In genomic region chr6:28931234-28931633, GRCm38 (mm10) we compare ENCODE assay signal across 9 mouse cellular contexts.
DNase-seq lines count a peak whose midpoint lies in the region; ATAC-seq and TF ChIP-seq lines count a peak whose summit lies in the region.
"Had no signal": no experiment of that assay in that cellular context is flagged by ENCODE, and none has a peak within 500 bp of the region (broad histone marks: within the 10 kb centered on the region; RNA-seq: fewer than 3 reads in every experiment).

No protein-coding gene starts in this region.

- TF ChIP-seq CTCF in liver, postnatal 0 days (IDR thresholded peaks at IDR 0.05; ENCODE audit: low read depth), result no peak

- H3K9me3 ChIP-seq in liver, embryonic 11.5 days (ENCODE audit: control insufficient read depth, low read length), result no peaks in the 10 kb centered on the region
- no peaks in the 10 kb centered on the region for H3K9me3 ChIP-seq in liver, postnatal 0 days (ENCODE audit: low read length)
- no peaks in the 10 kb centered on the region for H3K9me3 ChIP-seq in hindbrain, embryonic 11.5 days (ENCODE audit: control insufficient read depth, low read length)
- H3K9me3 ChIP-seq in midbrain, embryonic 14.5 days (ENCODE audit: control insufficient read depth, low read length), result no peaks in the 10 kb centered on the region

- no peaks in the 10 kb centered on the region for H3K4me1 ChIP-seq in liver, embryonic 11.5 days (replicated peaks; ENCODE audit: control insufficient read depth, insufficient read depth, low read length)
- H3K4me1 ChIP-seq in liver, postnatal 0 days (ENCODE audit: insufficient read depth), result no peaks in the 10 kb centered on the region
- peaks cover 4% of the 10 kb centered on the region for H3K4me1 ChIP-seq in hindbrain, embryonic 11.5 days (replicated peaks; ENCODE audit: control insufficient read depth, insufficient read depth, low read length)
- peaks cover 16% of the 10 kb centered on the region for H3K4me1 ChIP-seq in midbrain, embryonic 14.5 days (ENCODE audit: control insufficient read depth, insufficient read depth, low read length)

- no peak for ATAC-seq in liver, embryonic 11.5 days (replicated peaks; ENCODE audit: low FRiP score)
- no peak for ATAC-seq in liver, postnatal 0 days
- peak; percentile 52 for ATAC-seq in hindbrain, embryonic 11.5 days (ENCODE audit: low FRiP score)
- ATAC-seq in midbrain, embryonic 14.5 days (ENCODE audit: low FRiP score, low TSS enrichment), result peak; percentile 48; the same call in 1 of the 2 replicates

- H3K9ac ChIP-seq in liver, embryonic 11.5 days (ENCODE audit: low read depth, low read length), result no peak overlapping the region
- no peak overlapping the region for H3K9ac ChIP-seq in liver, postnatal 0 days (replicated peaks)
- H3K9ac ChIP-seq in hindbrain, embryonic 11.5 days (ENCODE audit: low read depth, low read length), result no peak overlapping the region
- H3K9ac ChIP-seq in midbrain, embryonic 14.5 days (replicated peaks; ENCODE audit: low read length), result 0 out of 2 replicates have a peak overlapping the region, but pooled peaks have one; percentile 20

- H3K4me2 ChIP-seq in liver, embryonic 11.5 days, result peak overlapping the region; percentile 53; the same call in 1 of the 2 replicates
- H3K4me2 ChIP-seq in liver, postnatal 0 days (ENCODE audit: low read depth, low read length), result no peak overlapping the region
- peak overlapping the region; percentile 54 for H3K4me2 ChIP-seq in hindbrain, embryonic 11.5 days (replicated peaks; ENCODE audit: low read depth, low read length)
- H3K4me2 ChIP-seq in midbrain, embryonic 14.5 days (ENCODE audit: low read length), result peak overlapping the region; percentile 53

- H3K27me3 ChIP-seq in liver, embryonic 11.5 days (replicated peaks; ENCODE audit: control insufficient read depth, insufficient read depth, low read length), result no peaks in the 10 kb centered on the region; the same call in 1 of the 2 replicates
- H3K27me3 ChIP-seq in liver, postnatal 0 days (ENCODE audit: insufficient read depth, low read length), result no peaks in the 10 kb centered on the region
- no peaks in the 10 kb centered on the region for H3K27me3 ChIP-seq in hindbrain, embryonic 11.5 days (ENCODE audit: control insufficient read depth, insufficient read depth, low read length)
- no peaks in the 10 kb centered on the region for H3K27me3 ChIP-seq in midbrain, embryonic 14.5 days (ENCODE audit: control insufficient read depth, insufficient read depth, low read length)

- DNase-seq in embryo, embryonic 10 days (ENCODE audit: low spot score), result peak; percentile 4
- DNase-seq in embryo, embryonic 9.5 days (ENCODE audit: extremely low spot score), result no peak
- DNase-seq in liver, embryonic 11.5 days (ENCODE audit: low spot score), result no peak
- DNase-seq in liver, postnatal 0 days, result no peak
- peak; percentile 27 for DNase-seq in hindbrain, embryonic 11.5 days (ENCODE audit: low spot score)
- peak; percentile 55 for DNase-seq in midbrain, embryonic 14.5 days
- no peak for DNase-seq in urinary bladder, adult 2 months (ENCODE audit: low spot score)
- no peak for DNase-seq in c-Kit-positive CD71-positive TER-119-positive erythroid progenitor cells, embryonic 14.5 days (ENCODE audit: low spot score)
- DNase-seq: lung, adult 18-20 months had no signal

- no peaks in the 10 kb centered on the region for H3K36me3 ChIP-seq in liver, embryonic 11.5 days (ENCODE audit: control insufficient read depth, insufficient read depth, low read length)
- H3K36me3 ChIP-seq in liver, postnatal 0 days (replicated peaks; ENCODE audit: insufficient read depth, low read length), result no peaks in the 10 kb centered on the region
- no peaks in the 10 kb centered on the region for H3K36me3 ChIP-seq in hindbrain, embryonic 11.5 days (ENCODE audit: control insufficient read depth, insufficient read depth, low read length)
- H3K36me3 ChIP-seq in midbrain, embryonic 14.5 days (ENCODE audit: control insufficient read depth, insufficient read depth, low read length), result no peaks in the 10 kb centered on the region

- no peak overlapping the region for H3K27ac ChIP-seq in liver, embryonic 11.5 days (ENCODE audit: low read depth, low read length)
- H3K27ac ChIP-seq in liver, postnatal 0 days (ENCODE audit: low read depth), result no peak overlapping the region
- no peak overlapping the region for H3K27ac ChIP-seq in hindbrain, embryonic 11.5 days (ENCODE audit: low read depth, low read length)
- H3K27ac ChIP-seq in midbrain, embryonic 14.5 days (replicated peaks; ENCODE audit: low read depth, low read length), result peak overlapping the region; percentile 2; the same call in 1 of the 2 replicates

- no peak for TF ChIP-seq EP300 in liver, postnatal 0 days (IDR thresholded peaks at IDR 0.05; ENCODE audit: low read depth)

- WGBS in liver, embryonic 11.5 days, result 49% methylated on average over 9 of the region's 9 CpGs
- 52% methylated on average over 9 of the region's 9 CpGs for WGBS in liver, postnatal 0 days (ENCODE audit: insufficient replicate concordance)
- WGBS in hindbrain, embryonic 11.5 days, result 34% methylated on average over 9 of the region's 9 CpGs
- WGBS in midbrain, embryonic 14.5 days, result 30% methylated on average over 9 of the region's 9 CpGs

- no peak overlapping the region for H3K4me3 ChIP-seq in liver, embryonic 11.5 days (ENCODE audit: low read depth, low read length)
- no peak overlapping the region for H3K4me3 ChIP-seq in liver, postnatal 0 days (ENCODE audit: low read depth, low read length)
- no peak overlapping the region for H3K4me3 ChIP-seq in hindbrain, embryonic 11.5 days (ENCODE audit: low read depth, low read length)
- no peak overlapping the region for H3K4me3 ChIP-seq in midbrain, embryonic 14.5 days (replicated peaks; ENCODE audit: low read depth, low read length)

Comparison
In these comparisons a context has a peak if more than half of its experiments do, and no peak if none do; other contexts are left out.
1. DNase-seq: peak in embryo, embryonic 10 days (single experiment), hindbrain, embryonic 11.5 days (single experiment) and midbrain, embryonic 14.5 days (single experiment); none in embryo, embryonic 9.5 days (single experiment), liver, embryonic 11.5 days (single experiment), liver, postnatal 0 days (single experiment), urinary bladder, adult 2 months (single experiment) and c-Kit-positive CD71-positive TER-119-positive erythroid progenitor cells, embryonic 14.5 days (single experiment).
2. ATAC-seq: peak in hindbrain, embryonic 11.5 days (single experiment) and midbrain, embryonic 14.5 days (single experiment); none in liver, embryonic 11.5 days (single experiment) and liver, postnatal 0 days (single experiment).